Mouse (Mus musculus) embryonic facial prominence, embryonic 13.5 days (tissue): ENCODE results near the gene Nt5dc2. TPM values are rescaled to one million over a fixed set of nuclear protein-coding genes. Genes with fewer than 3 reads are reported as not detected.
A peak's percentile ranks its signal among the peaks of the same experiment; 100 is the strongest.

Source experiments
- ATAC-seq: fragments of 200-750 bp; cut with Nextera tagmentation; 2 replicates; pipeline ENCODE4 v1.8.0; 2017; ENCODE audit warnings: low read depth; ENCODE audit not compliant: insufficient number of reproducible peaks, insufficient read depth, low FRiP score, low TSS enrichment
- H3K27ac ChIP-seq: fragments of 300-500 bp; sonication (generic); 2 replicates; pipeline ENCODE4 v1.5.1; 2015; ENCODE audit warnings: moderate library complexity, mild to moderate bottlenecking, inconsistent platforms
- H3K27me3 ChIP-seq: fragments of 300-500 bp; sonication (generic); 2 replicates; pipeline ENCODE4 v1.6.1; 2015; ENCODE audit warnings: mild to moderate bottlenecking, inconsistent platforms
- H3K36me3 ChIP-seq: fragments of 300-500 bp; sonication (generic); 2 replicates; pipeline ENCODE4 v1.6.1; 2015; ENCODE audit warnings: mild to moderate bottlenecking, inconsistent platforms
- H3K4me1 ChIP-seq: fragments of 300-500 bp; sonication (generic); 2 replicates; pipeline ENCODE4 v1.6.1; 2015; ENCODE audit warnings: inconsistent platforms
- H3K4me2 ChIP-seq: fragments of 300-500 bp; sonication (generic); 2 replicates; pipeline ENCODE4 v1.6.1; 2015; ENCODE audit warnings: moderate library complexity, mild to moderate bottlenecking, inconsistent platforms
- H3K4me3 ChIP-seq: fragments of 300-500 bp; sonication (generic); 2 replicates; pipeline ENCODE4 v1.5.1; 2015; ENCODE audit warnings: mild to moderate bottlenecking, inconsistent platforms
- H3K9ac ChIP-seq: fragments of 300-500 bp; sonication (generic); 2 replicates; pipeline ENCODE4 v1.6.1; 2015; ENCODE audit warnings: mild to moderate bottlenecking, inconsistent platforms
- H3K9me3 ChIP-seq: fragments of 300-500 bp; sonication (generic); 2 replicates; pipeline ENCODE4 v1.6.1; 2016; ENCODE audit warnings: inconsistent platforms
- WGBS: fragments of 180-500 bp; shearing (Covaris S2); methylation state at CpG from one replicate; pipeline ENCODE4 v1.1.7; 2015; ENCODE audit warnings: mixed read lengths; 5-methylcytosine and 5-hydroxymethylcytosine counted together
- polyA plus RNA-seq: library from polyadenylated mRNA; unstranded; fragments of >200 nt; fragmentation: Nextera tagmentation; extraction: Ambion mirVana; gene quantifications from 2 replicates; pipeline ENCODE4 v1.2.1, GENCODE M21; 2015

Nt5dc2 gene
- polyA plus RNA-seq, 1 experiment from 2014 or later: 330 TPM

DNA sequence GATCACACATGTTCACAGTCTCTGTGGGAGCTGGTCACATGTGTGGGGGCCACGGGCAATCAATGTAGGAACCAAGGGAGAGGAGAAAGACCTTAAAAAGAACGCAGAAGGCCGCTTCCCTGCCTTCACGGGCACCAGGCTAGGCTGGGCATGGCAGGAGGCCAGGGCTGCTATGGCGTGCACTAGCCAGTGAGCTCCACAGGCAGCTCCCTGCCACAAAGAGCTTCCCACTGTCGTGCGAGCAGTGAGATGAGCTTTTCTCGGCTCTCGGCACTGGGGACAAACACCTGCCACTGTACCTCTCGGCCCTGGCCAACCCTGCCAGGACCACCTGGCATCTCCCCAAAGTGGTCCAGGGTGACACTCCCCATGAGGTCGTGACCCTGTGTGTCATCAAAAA is 40.5 kb downstream of the Nt5dc2 start:
- Histone ChIP-seq H3K27ac (0 out of 2 replicates have a peak overlapping the region, but pooled peaks have one; percentile 3), H3K9ac (no peak overlapping the region), H3K36me3 (peaks cover 64% of the 10 kb centered on the region), H3K4me3 (no peak overlapping the region), H3K4me2 (no peak overlapping the region), H3K27me3 (no peaks in the 10 kb centered on the region), H3K4me1 (peaks cover 6% of the 10 kb centered on the region; the same call in 1 of the 2 replicates), H3K9me3 (no peaks in the 10 kb centered on the region)
- no peak for ATAC-seq
- WGBS: 86% methylated on average over 11 of the region's 11 CpGs

GRCm38 (mm10) chr14:31171821-31172220 is 41.0 kb downstream of the Nt5dc2 start:
- H3K27ac ChIP-seq: no peak overlapping the region
- peaks cover 68% of the 10 kb centered on the region for H3K36me3 ChIP-seq
- 96% methylated on average over 15 of the region's 15 CpGs for WGBS
- H3K9ac ChIP-seq: no peak overlapping the region
- H3K4me3 ChIP-seq: no peak overlapping the region
- no peak for ATAC-seq
- H3K9me3 ChIP-seq: no peaks in the 10 kb centered on the region
- H3K4me2 ChIP-seq: no peak overlapping the region
- peaks cover 2% of the 10 kb centered on the region; the same call in 1 of the 2 replicates for H3K4me1 ChIP-seq
- H3K27me3 ChIP-seq: no peaks in the 10 kb centered on the region

DNA sequence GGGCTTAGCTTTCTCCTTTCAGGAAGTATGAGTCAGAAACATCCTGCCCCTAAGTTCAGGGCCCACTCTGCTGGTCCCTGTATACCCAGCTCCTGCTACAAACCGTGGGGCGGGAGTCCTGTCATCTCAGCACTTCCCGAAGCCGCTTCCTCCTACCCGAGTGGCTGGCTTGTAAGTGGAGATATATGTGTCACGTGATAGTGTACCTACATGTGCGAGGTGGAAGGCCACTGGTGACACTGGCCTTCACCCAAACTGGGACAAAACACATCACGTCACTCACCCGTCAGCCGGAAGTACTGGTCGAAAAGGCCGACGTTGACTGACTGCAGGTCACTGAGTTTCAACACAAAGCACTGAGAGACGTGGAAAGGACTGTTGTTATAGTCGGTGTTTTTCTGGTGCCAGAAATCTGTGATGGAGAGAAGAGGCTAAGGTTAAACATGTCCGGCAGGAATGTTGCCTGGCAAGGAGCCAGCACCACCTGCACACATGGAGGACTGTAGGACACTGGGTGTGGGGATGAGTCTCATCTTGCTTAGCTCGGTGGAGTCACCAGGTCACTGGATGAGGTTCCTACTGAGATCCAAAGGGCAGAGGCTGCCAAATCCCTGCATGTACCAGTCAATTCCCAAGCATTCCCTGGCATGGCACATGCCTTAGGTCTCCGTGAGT is 42.1 kb downstream of the Nt5dc2 start:
- H3K4me3 ChIP-seq: no peak overlapping the region
- H3K27me3 ChIP-seq: no peaks in the 10 kb centered on the region
- ATAC-seq: no peak
- H3K9ac ChIP-seq: no peak overlapping the region
- no peak overlapping the region for H3K27ac ChIP-seq
- H3K4me2 ChIP-seq: no peak overlapping the region
- 81% methylated on average over 18 of the region's 18 CpGs for WGBS
- peaks cover 79% of the 10 kb centered on the region for H3K36me3 ChIP-seq
- no peaks in the 10 kb centered on the region for H3K4me1 ChIP-seq
- H3K9me3 ChIP-seq: no peaks in the 10 kb centered on the region

DNA sequence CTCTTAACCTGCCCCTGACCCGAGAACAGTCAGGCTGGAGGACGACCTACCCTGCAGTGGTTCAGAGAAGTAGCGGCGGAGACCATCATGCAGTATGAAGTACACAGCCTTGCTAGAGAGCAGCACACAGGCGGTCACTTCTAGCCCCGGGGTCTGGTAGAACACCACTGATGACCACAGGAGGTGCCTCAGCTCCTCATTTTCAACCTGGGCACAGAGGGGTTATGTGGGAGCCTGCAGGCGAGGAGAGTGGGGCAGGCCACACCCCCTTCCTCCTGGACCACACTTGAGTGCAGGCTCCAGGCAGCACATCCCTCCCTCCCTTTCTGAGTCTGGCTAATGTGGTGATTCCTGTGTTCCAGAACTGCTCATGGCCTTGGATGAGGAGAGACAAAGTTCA is 42.7 kb downstream of the Nt5dc2 start:
- H3K4me3 ChIP-seq: no peak overlapping the region
- H3K9ac ChIP-seq: no peak overlapping the region
- H3K27me3 ChIP-seq: no peaks in the 10 kb centered on the region
- H3K27ac ChIP-seq: no peak overlapping the region
- ATAC-seq: no peak
- 89% methylated on average over 7 of the region's 7 CpGs for WGBS
- H3K36me3 ChIP-seq: peaks cover 84% of the 10 kb centered on the region
- no peaks in the 10 kb centered on the region for H3K4me1 ChIP-seq
- no peaks in the 10 kb centered on the region for H3K9me3 ChIP-seq
- no peak overlapping the region for H3K4me2 ChIP-seq

DNA sequence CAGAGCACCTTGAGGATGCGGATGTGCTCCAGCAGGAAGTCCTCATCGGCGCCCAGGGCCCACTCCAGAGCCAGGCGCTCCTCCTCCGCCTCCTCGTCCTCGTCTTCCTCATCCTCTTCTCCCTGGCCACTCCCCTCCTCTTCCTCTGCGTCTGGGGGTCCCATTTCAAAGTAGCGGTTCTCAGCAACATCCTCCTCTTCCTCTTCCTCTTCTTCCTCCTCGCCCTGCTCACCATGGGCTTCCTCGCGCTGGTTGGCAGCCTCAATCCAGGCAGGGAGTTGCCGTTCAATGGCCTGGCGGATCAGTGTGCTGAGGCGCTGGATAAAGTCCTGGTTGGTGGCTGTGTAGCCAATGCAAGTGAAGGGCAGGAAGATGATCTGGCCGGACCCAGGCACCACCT is 46.4 kb downstream of the Nt5dc2 start:
- H3K27me3 ChIP-seq: no peaks in the 10 kb centered on the region
- H3K9me3 ChIP-seq: no peaks in the 10 kb centered on the region
- 88% methylated on average over 16 of the region's 16 CpGs for WGBS
- no peak overlapping the region for H3K27ac ChIP-seq
- peaks cover 98% of the 10 kb centered on the region for H3K36me3 ChIP-seq
- no peak overlapping the region for H3K4me2 ChIP-seq
- no peak overlapping the region for H3K4me3 ChIP-seq
- ATAC-seq: no peak
- no peaks in the 10 kb centered on the region for H3K4me1 ChIP-seq
- H3K9ac ChIP-seq: no peak overlapping the region

DNA sequence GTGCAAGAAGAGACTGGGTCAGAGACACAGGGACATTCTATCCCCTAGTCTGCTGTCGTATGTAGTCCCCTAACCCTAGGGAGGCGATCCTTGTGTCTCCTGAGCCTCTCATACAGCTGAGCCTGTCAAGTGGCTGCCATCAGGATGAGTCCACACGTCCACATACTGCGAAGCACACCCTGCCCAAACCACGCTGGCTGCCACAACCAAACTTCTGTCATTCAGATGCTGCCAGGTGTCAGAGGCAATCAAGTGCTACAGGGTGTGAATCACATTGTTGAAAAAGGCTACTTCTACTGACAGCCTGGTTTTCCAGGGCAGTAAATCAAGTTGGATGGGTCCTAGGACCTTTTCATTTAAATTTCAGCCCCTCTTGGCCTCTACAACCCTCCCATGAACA is 46.9 kb downstream of the Nt5dc2 start:
- WGBS: 94% methylated on average over 5 of the region's 5 CpGs
- Histone ChIP-seq H3K36me3 (peaks cover 98% of the 10 kb centered on the region), H3K9ac (no peak overlapping the region), H3K9me3 (no peaks in the 10 kb centered on the region), H3K4me1 (no peaks in the 10 kb centered on the region), H3K27ac (no peak overlapping the region), H3K4me2 (no peak overlapping the region), H3K4me3 (no peak overlapping the region), H3K27me3 (no peaks in the 10 kb centered on the region)
- ATAC-seq: no peak

GRCm38 (mm10) chr14:31179677-31180365 is 49.0 kb downstream of the Nt5dc2 start:
- Histone ChIP-seq H3K4me3 (no peak overlapping the region), H3K27ac (no peak overlapping the region), H3K27me3 (no peaks in the 10 kb centered on the region), H3K4me1 (no peaks in the 10 kb centered on the region), H3K9ac (no peak overlapping the region), H3K36me3 (peaks cover 98% of the 10 kb centered on the region), H3K4me2 (no peak overlapping the region), H3K9me3 (no peaks in the 10 kb centered on the region)
- WGBS: 93% methylated on average over 11 of the region's 12 CpGs
- no peak for ATAC-seq

- no peak overlapping the region for H3K4me2 ChIP-seq
- H3K36me3 ChIP-seq: peaks cover 98% of the 10 kb centered on the region
- no peak overlapping the region for H3K27ac ChIP-seq
- H3K4me3 ChIP-seq: no peak overlapping the region
- 89% methylated on average over 4 of the region's 4 CpGs for WGBS
- H3K9ac ChIP-seq: no peak overlapping the region
- ATAC-seq: no peak
- no peaks in the 10 kb centered on the region for H3K4me1 ChIP-seq
- no peaks in the 10 kb centered on the region for H3K27me3 ChIP-seq
- no peaks in the 10 kb centered on the region for H3K9me3 ChIP-seq
Measured at GRCm38 (mm10) chr14:31181512-31181911, 50.7 kb downstream of the Nt5dc2 start.

DNA sequence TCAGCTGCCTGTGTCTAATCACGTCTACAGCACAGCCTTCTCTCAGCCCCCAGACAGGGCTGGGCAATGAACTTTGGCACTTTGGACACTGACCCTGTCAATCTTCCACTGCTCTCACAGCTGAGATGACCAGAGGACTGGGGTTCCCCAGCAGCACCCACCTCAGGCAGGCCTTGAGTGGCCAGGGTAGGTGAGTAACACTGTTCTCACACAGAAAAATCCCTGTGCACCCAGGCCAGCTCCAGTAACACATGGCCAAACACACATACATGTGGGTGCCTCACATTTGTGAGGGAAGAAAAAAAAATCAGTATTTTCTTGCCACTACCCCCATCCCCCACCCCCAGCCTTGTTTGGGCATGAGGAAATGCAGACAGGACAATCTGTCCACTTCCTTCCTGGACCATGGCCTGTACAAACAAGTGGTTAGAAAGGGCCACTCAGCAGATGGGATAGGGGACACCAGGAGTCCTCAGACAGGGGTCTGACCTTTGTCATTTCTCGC is 52.0 kb downstream of the Nt5dc2 start:
- WGBS: 74% methylated on average over 2 of the region's 2 CpGs
- no peak overlapping the region for H3K4me3 ChIP-seq
- ATAC-seq: no peak
- H3K4me2 ChIP-seq: no peak overlapping the region
- H3K9me3 ChIP-seq: no peaks in the 10 kb centered on the region
- H3K9ac ChIP-seq: no peak overlapping the region
- H3K27ac ChIP-seq: no peak overlapping the region
- H3K4me1 ChIP-seq: no peaks in the 10 kb centered on the region
- H3K27me3 ChIP-seq: no peaks in the 10 kb centered on the region
- H3K36me3 ChIP-seq: peaks cover 98% of the 10 kb centered on the region

GRCm38 (mm10) chr14:31183541-31183940 is 52.7 kb downstream of the Nt5dc2 start:
- H3K36me3 ChIP-seq: peaks cover 99% of the 10 kb centered on the region
- H3K4me1 ChIP-seq: no peaks in the 10 kb centered on the region
- H3K4me2 ChIP-seq: no peak overlapping the region
- no peak for ATAC-seq
- no peak overlapping the region for H3K4me3 ChIP-seq
- no peaks in the 10 kb centered on the region for H3K9me3 ChIP-seq
- H3K9ac ChIP-seq: no peak overlapping the region
- no peaks in the 10 kb centered on the region for H3K27me3 ChIP-seq
- 87% methylated on average over 5 of the region's 5 CpGs for WGBS
- H3K27ac ChIP-seq: no peak overlapping the region

GRCm38 (mm10) chr14:31184195-31184594 is 53.3 kb downstream of the Nt5dc2 start:
- H3K9me3 ChIP-seq: no peaks in the 10 kb centered on the region
- H3K27ac ChIP-seq: no peak overlapping the region
- ATAC-seq: no peak
- no peak overlapping the region for H3K9ac ChIP-seq
- no peak overlapping the region for H3K4me3 ChIP-seq
- no peak overlapping the region for H3K4me2 ChIP-seq
- peaks cover 99% of the 10 kb centered on the region for H3K36me3 ChIP-seq
- whole genome bisulfite sequencing: 89% methylated on average over 12 of the region's 12 CpGs
- no peaks in the 10 kb centered on the region for H3K4me1 ChIP-seq
- H3K27me3 ChIP-seq: no peaks in the 10 kb centered on the region

GRCm38 (mm10) chr14:31186656-31187055 is 55.8 kb downstream of the Nt5dc2 start:
- Histone ChIP-seq H3K4me1 (no peaks in the 10 kb centered on the region), H3K27ac (no peak overlapping the region), H3K4me3 (no peak overlapping the region), H3K36me3 (peaks cover 99% of the 10 kb centered on the region), H3K4me2 (no peak overlapping the region), H3K9me3 (no peaks in the 10 kb centered on the region), H3K27me3 (no peaks in the 10 kb centered on the region), H3K9ac (no peak overlapping the region)
- 91% methylated on average over 4 of the region's 4 CpGs for WGBS
- no peak for ATAC-seq
